Comparison of ENCODE assay signal across 9 mouse cellular contexts in genomic region chr14:47395462-47396026, GRCm38 (mm10). TPM values are rescaled to one million over a fixed set of nuclear protein-coding genes. Genes with fewer than 3 reads are reported as not detected.
DNase-seq lines count a peak whose midpoint lies in the region.
"Had no signal": no experiment of that assay in that cellular context is flagged by ENCODE, and none has a peak within 500 bp of the region (broad histone marks: within the 10 kb centered on the region; RNA-seq: fewer than 3 reads in every experiment).

No protein-coding gene starts in this region.

- peak; percentile 10 to 20 for DNase-seq in cerebellum, postnatal 10 days
- no peak for DNase-seq in cerebellum, postnatal 36 days
- DNase-seq in lung, postnatal 36 days: peak; percentile 62
- no peak for DNase-seq in lung, postnatal 10 days
- DNase-seq in lung, postnatal 4 days: peak; percentile 36 to 46
- DNase-seq in thymus, postnatal 10 days (ENCODE audit: low spot score in 2 of 2): peak; percentile 45 to 49
- DNase-seq in gastrocnemius, postnatal 10 days: no peak
- no peak for DNase-seq in right cerebral cortex, postnatal 10 days (ENCODE audit: low spot score in 2 of 2)
- DNase-seq: cerebellum, adult 11-12 months had no signal

RNA-seq across cellular contexts. Expression of gene Dlgap5, which starts 22.7 kb away (rescaled TPM):
- total RNA-seq in gastrocnemius, postnatal 10 days (2021): 10 to 100 TPM in 1 of 2 experiments, 1 to 10 TPM in 1; 5.0 to 10.0 TPM

RNA-seq across cellular contexts. Expression of gene Lgals3, which starts 28.0 kb away (rescaled TPM):
- total RNA-seq in gastrocnemius, postnatal 10 days (2021): 1 to 10 TPM; 6.2 to 9.6 TPM

RNA-seq across cellular contexts. Expression of gene Fbxo34, which starts 54.7 kb away (rescaled TPM):
- 10 to 100 TPM; 12.9 to 14.4 TPM for total RNA-seq in gastrocnemius, postnatal 10 days (2021)

Comparison
In these comparisons a context has a peak if more than half of its experiments do, and no peak if none do; other contexts are left out.
1. DNase-seq: peak in cerebellum, postnatal 10 days (2 of 2), lung, postnatal 36 days (single experiment), lung, postnatal 4 days (2 of 2) and thymus, postnatal 10 days (2 of 2); none in cerebellum, postnatal 36 days (0 of 2), lung, postnatal 10 days (single experiment), gastrocnemius, postnatal 10 days (single experiment) and right cerebral cortex, postnatal 10 days (0 of 2).